Mouse (Mus musculus): ENCODE results near the gene Fcgr3.

Fcgr3 gene

GRCm38 (mm10) chr1:171064491-171065242, at the start of gene Fcgr3:
Gene Fcgr3, minus strand, starts transcription at chr1:171064935.
- DNase-seq, result peak; percentile 66 to 84

GRCm38 (mm10) chr1:171113873-171114299, 49.2 kb upstream of the Fcgr3 start, which contains the start of gene Cfap126:
Gene Cfap126, plus strand, starts transcription at chr1:171113918.
- peak; percentile 86 to 95 for DNase-seq

GRCm38 (mm10) chr1:171112986-171113385, 48.3 kb upstream of the Fcgr3 start:
- DNase-seq, result no peak

- peak; percentile 70 to 76 for DNase-seq
Observed at GRCm38 (mm10) chr1:171111781-171112575, 47.2 kb upstream of the Fcgr3 start.

GRCm38 (mm10) chr1:171111020-171111780, 46.5 kb upstream of the Fcgr3 start:
- DNase-seq, result peak; percentile 93 to 95

GRCm38 (mm10) chr1:171110659-171111019, 45.9 kb upstream of the Fcgr3 start:
- peak; percentile 14 to 37 for DNase-seq

GRCm38 (mm10) chr1:171109620-171110019, 44.9 kb upstream of the Fcgr3 start:
- DNase-seq, result peak in 1 of 2 experiments; percentile 69

GRCm38 (mm10) chr1:171105226-171105625, 40.5 kb upstream of the Fcgr3 start:
- no peak for DNase-seq

GRCm38 (mm10) chr1:171103179-171103840, 38.6 kb upstream of the Fcgr3 start:
- DNase-seq, result peak in 1 of 2 experiments; percentile 49

GRCm38 (mm10) chr1:171102547-171103177, 37.9 kb upstream of the Fcgr3 start:
- peak; percentile 81 to 91 for DNase-seq

- DNase-seq, result peak; percentile 86 to 87
Observed at GRCm38 (mm10) chr1:171101733-171102546, 37.2 kb upstream of the Fcgr3 start.

GRCm38 (mm10) chr1:171101033-171101432, 36.3 kb upstream of the Fcgr3 start:
- DNase-seq, result no peak

- DNase-seq, result no peak
Observed at GRCm38 (mm10) chr1:171097612-171098011, 32.9 kb upstream of the Fcgr3 start.

- no peak for DNase-seq
Observed at GRCm38 (mm10) chr1:171097136-171097535, 32.4 kb upstream of the Fcgr3 start.

- DNase-seq, result peak in 1 of 2 experiments; percentile 39
Observed at GRCm38 (mm10) chr1:171096110-171096964, 31.6 kb upstream of the Fcgr3 start.

GRCm38 (mm10) chr1:171094424-171094823, 29.7 kb upstream of the Fcgr3 start:
- DNase-seq, result no peak

- no peak for DNase-seq
Observed at GRCm38 (mm10) chr1:171090761-171091160, 26.0 kb upstream of the Fcgr3 start.

GRCm38 (mm10) chr1:171089891-171090290, 25.2 kb upstream of the Fcgr3 start:
- DNase-seq, result no peak

GRCm38 (mm10) chr1:171088237-171088869, 23.6 kb upstream of the Fcgr3 start:
- DNase-seq, result peak in 1 of 2 experiments; percentile 38
